Mouse (Mus musculus) stomach, postnatal 0 days (tissue): ENCODE measurements at regions not wholly inside any gene's neighbourhood (a gene's known extent, or its start where the extent isn't known, plus 50 kb on each side); places are given as distances from the start of the nearest gene placed in this dataset.

Source experiments
- CTCF ChIP-seq: IDR thresholded peaks from 2 replicates; pipeline ENCODE4 v1.5.1; 2016; ENCODE audit warnings: antibody characterized with exemption, low read depth, mild to moderate bottlenecking, moderate library complexity
- EP300 ChIP-seq: optimal IDR thresholded peaks from 2 replicates; pipeline ENCODE3; 2016; ENCODE audit warnings: antibody characterized with exemption

- TF ChIP-seq CTCF = no peak
- no peak for TF ChIP-seq EP300
Observed at GRCm38 (mm10) chr10:112835508-112835907, 93.3 kb downstream of the Atxn7l3b start.
